Mouse (Mus musculus): ENCODE measurements around the gene Tmem97. TPM values are rescaled to one million over a fixed set of nuclear protein-coding genes. Genes with fewer than 3 reads are reported as not detected.

The Tmem97 gene
- polyA plus RNA-seq, 1 experiment from 2014 or later = 63.9 TPM

- H3K9me3 ChIP-seq = no peaks in the 10 kb centered on the region
- no peak overlapping the region for H3K4me3 ChIP-seq (replicated peaks)
- WGBS = 90% methylated on average over 12 of the region's 12 CpGs
- H3K4me1 ChIP-seq (replicated peaks) = peaks cover 7% of the 10 kb centered on the region
- no peaks in the 10 kb centered on the region for H3K27me3 ChIP-seq
- no peak overlapping the region for H3K27ac ChIP-seq
- no peak overlapping the region for H3K9ac ChIP-seq (replicated peaks)
- no peak overlapping the region for H3K4me2 ChIP-seq
- no peak for ATAC-seq (ENCODE audit: insufficient number of reproducible peaks, insufficient read depth, low FRiP score, low TSS enrichment, low read depth)
- peaks cover 70% of the 10 kb centered on the region for H3K36me3 ChIP-seq
These were observed 20.6 kb downstream of the Tmem97 start for GRCm38 (mm10) chr11:78530001-78530400.

- H3K27me3 ChIP-seq = no peaks in the 10 kb centered on the region
- H3K9me3 ChIP-seq = no peaks in the 10 kb centered on the region
- H3K4me2 ChIP-seq = no peak overlapping the region
- no peaks in the 10 kb centered on the region for H3K4me1 ChIP-seq (replicated peaks)
- no peak overlapping the region for H3K9ac ChIP-seq (replicated peaks)
- no peak for ATAC-seq (ENCODE audit: insufficient number of reproducible peaks, insufficient read depth, low FRiP score, low TSS enrichment, low read depth)
- no peak overlapping the region for H3K27ac ChIP-seq
- H3K4me3 ChIP-seq (replicated peaks) = no peak overlapping the region
- WGBS = 95% methylated on average over 9 of the region's 9 CpGs
- H3K36me3 ChIP-seq = peaks cover 82% of the 10 kb centered on the region
These were observed 21.9 kb downstream of the Tmem97 start for GRCm38 (mm10) chr11:78528714-78529113.

- peaks cover 99% of the 10 kb centered on the region for H3K36me3 ChIP-seq
- no peak overlapping the region for H3K4me2 ChIP-seq
- no peaks in the 10 kb centered on the region for H3K27me3 ChIP-seq
- H3K9ac ChIP-seq (replicated peaks) = no peak overlapping the region
- ATAC-seq (ENCODE audit: insufficient number of reproducible peaks, insufficient read depth, low FRiP score, low TSS enrichment, low read depth) = no peak
- H3K9me3 ChIP-seq = no peaks in the 10 kb centered on the region
- H3K4me3 ChIP-seq (replicated peaks) = no peak overlapping the region
- H3K27ac ChIP-seq = no peak overlapping the region
- 92% methylated on average over 2 of the region's 2 CpGs for WGBS
- no peaks in the 10 kb centered on the region for H3K4me1 ChIP-seq (replicated peaks)
These were observed 25.7 kb downstream of the Tmem97 start for GRCm38 (mm10) chr11:78524838-78525237.

DNA sequence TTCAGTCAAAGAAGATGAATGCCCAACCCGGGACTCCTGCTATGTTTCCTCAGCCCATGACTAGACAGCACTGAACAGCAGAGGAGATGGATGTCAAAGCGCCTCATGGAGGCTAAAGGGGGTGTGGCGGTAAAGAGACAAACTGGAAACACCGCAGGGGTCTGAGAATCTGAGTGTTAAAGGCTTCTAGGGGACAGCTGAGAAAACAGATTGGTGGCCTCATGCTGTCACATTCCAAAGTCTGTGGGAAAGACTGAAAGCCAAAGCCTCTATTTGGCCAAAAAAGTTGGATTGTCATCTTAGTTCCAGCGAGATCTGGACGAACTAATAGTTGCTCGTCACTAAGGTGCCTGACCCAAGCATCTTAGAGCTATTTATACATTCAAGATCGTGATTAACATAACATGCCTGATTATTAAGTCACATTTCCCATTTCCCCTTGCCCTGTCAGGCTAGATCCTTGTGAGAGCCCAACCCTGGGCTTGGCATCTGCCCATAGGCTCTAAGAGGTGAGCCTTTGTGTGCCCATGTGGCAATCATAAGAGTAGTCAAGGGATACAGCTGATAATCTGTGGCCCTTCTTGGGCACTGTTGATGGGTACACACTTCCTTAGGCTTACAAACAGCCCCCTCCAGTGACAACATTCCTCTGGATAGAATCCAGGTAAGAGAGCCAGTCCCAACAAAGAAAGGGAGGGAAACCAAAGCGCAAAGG lies 27.2 kb downstream of the Tmem97 start:
- no peaks in the 10 kb centered on the region for H3K9me3 ChIP-seq
- no peak overlapping the region for H3K4me3 ChIP-seq (replicated peaks)
- no peak overlapping the region for H3K4me2 ChIP-seq
- H3K27me3 ChIP-seq = no peaks in the 10 kb centered on the region
- peaks cover 99% of the 10 kb centered on the region for H3K36me3 ChIP-seq
- no peaks in the 10 kb centered on the region for H3K4me1 ChIP-seq (replicated peaks)
- ATAC-seq (ENCODE audit: insufficient number of reproducible peaks, insufficient read depth, low FRiP score, low TSS enrichment, low read depth) = no peak
- H3K9ac ChIP-seq (replicated peaks) = no peak overlapping the region
- H3K27ac ChIP-seq = no peak overlapping the region
- WGBS = 89% methylated on average over 9 of the region's 9 CpGs

DNA sequence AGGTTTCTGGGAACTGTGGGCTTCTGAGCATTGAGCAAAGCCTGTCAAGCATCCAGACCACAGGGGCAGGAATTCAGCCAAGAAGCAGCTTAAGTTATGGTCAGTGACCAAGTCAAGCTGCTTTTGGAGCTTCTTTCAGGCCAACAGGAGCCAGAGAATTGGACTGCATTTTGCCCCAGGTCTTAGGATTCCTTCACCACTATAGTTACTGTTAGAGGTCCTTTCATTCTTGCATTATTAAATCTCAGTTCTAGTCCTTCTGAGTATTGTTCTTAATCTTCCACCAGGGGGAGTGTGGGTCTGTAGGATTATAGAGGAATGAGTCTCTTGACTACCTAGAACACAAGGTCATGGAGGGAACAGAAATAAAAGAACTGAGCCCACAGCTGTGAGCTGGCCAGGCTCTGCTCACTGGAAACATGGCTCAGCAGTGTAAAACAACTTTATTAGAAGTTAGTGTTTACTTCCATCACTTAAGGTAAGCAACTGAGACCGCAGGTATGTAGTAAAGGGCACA lies 28.0 kb downstream of the Tmem97 start:
- no peak overlapping the region for H3K4me2 ChIP-seq
- H3K9me3 ChIP-seq = no peaks in the 10 kb centered on the region
- H3K27ac ChIP-seq = no peak overlapping the region
- H3K4me1 ChIP-seq (replicated peaks) = no peaks in the 10 kb centered on the region
- WGBS = 97% methylated on average over 1 of the region's 1 CpGs
- no peak overlapping the region for H3K4me3 ChIP-seq (replicated peaks)
- H3K36me3 ChIP-seq = peaks cover 99% of the 10 kb centered on the region
- H3K9ac ChIP-seq (replicated peaks) = no peak overlapping the region
- ATAC-seq (ENCODE audit: insufficient number of reproducible peaks, insufficient read depth, low FRiP score, low TSS enrichment, low read depth) = no peak
- no peaks in the 10 kb centered on the region for H3K27me3 ChIP-seq

GRCm38 (mm10) chr11:78521880-78522279 lies 28.7 kb downstream of the Tmem97 start:
- H3K9ac ChIP-seq (replicated peaks) = no peak overlapping the region
- H3K27ac ChIP-seq = no peak overlapping the region
- ATAC-seq (ENCODE audit: insufficient number of reproducible peaks, insufficient read depth, low FRiP score, low TSS enrichment, low read depth) = no peak
- no peaks in the 10 kb centered on the region for H3K4me1 ChIP-seq (replicated peaks)
- no peaks in the 10 kb centered on the region for H3K9me3 ChIP-seq
- WGBS = 89% methylated on average over 3 of the region's 3 CpGs
- no peak overlapping the region for H3K4me2 ChIP-seq
- no peak overlapping the region for H3K4me3 ChIP-seq (replicated peaks)
- peaks cover 96% of the 10 kb centered on the region for H3K36me3 ChIP-seq
- no peaks in the 10 kb centered on the region for H3K27me3 ChIP-seq

DNA sequence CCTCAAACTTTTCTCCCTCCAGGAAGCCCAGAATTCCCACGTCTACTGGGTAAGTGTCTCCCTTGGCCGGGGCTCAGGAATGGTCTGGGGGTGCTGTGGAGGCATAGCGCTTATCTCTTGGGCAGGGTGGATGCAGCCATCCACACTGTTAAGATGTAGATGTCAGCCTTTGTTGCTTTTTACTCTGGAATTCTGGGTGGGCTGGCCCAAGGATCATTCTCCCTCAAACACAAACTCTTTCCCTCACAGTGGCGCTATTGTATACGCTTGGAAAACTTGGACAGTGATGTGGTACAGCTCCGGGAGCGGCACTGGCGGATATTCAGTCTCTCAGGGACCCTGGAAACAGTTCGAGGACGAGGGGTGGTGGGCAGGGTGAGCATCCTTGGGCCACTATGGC lies 31.6 kb downstream of the Tmem97 start:
- H3K4me1 ChIP-seq (replicated peaks) = no peaks in the 10 kb centered on the region
- H3K36me3 ChIP-seq = peaks cover 95% of the 10 kb centered on the region
- H3K9ac ChIP-seq (replicated peaks) = no peak overlapping the region
- no peaks in the 10 kb centered on the region for H3K27me3 ChIP-seq
- H3K27ac ChIP-seq = no peak overlapping the region
- no peaks in the 10 kb centered on the region for H3K9me3 ChIP-seq
- no peak overlapping the region for H3K4me3 ChIP-seq (replicated peaks)
- no peak overlapping the region for H3K4me2 ChIP-seq
- 92% methylated on average over 10 of the region's 10 CpGs for WGBS
- no peak for ATAC-seq (ENCODE audit: insufficient number of reproducible peaks, insufficient read depth, low FRiP score, low TSS enrichment, low read depth)

- Histone ChIP-seq H3K9me3 (no peaks in the 10 kb centered on the region), H3K9ac (replicated peaks) (no peak overlapping the region), H3K27me3 (no peaks in the 10 kb centered on the region), H3K36me3 (peaks cover 66% of the 10 kb centered on the region), H3K4me1 (replicated peaks) (peaks cover 16% of the 10 kb centered on the region), H3K4me2 (no peak overlapping the region), H3K27ac (no peak overlapping the region), H3K4me3 (replicated peaks) (no peak overlapping the region)
- WGBS = 67% methylated on average over 2 of the region's 2 CpGs
- no peak for ATAC-seq (ENCODE audit: insufficient number of reproducible peaks, insufficient read depth, low FRiP score, low TSS enrichment, low read depth)
These were observed 34.8 kb downstream of the Tmem97 start for GRCm38 (mm10) chr11:78515549-78516325.

DNA sequence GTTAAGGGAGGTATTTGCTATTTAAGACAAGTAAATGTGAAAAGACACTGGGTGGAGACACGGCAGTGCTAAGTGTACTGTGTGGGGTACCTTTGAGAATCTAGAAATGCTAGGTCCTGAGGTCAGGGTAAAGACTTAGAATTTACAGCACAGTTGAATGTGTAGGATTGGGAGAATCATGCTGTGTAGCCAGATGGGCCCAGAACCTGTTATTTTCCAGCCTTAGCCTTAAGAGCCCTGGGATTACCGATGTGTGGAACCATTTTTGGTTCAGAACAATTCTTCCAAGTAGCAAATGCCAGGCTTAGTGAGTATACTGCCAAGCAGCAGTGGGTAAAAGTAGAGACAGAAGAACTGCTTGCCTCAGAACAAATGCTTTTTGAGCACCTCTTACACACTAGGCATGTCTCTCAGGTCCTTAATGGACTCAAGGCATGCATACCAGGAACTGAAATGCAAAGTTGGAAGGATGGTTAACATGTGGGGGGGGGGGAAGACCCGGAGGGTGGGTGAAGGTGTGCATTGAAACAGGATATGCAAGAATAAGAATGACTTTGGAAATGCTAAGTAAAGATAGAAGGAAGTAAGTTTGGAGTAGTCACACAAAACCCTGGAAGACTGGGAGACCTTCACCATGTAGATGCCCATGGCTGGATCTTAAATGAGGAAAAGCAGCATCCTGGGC lies 37.3 kb downstream of the Tmem97 start:
- Histone ChIP-seq H3K36me3 (peaks cover 56% of the 10 kb centered on the region), H3K27me3 (no peaks in the 10 kb centered on the region), H3K9me3 (no peaks in the 10 kb centered on the region), H3K4me1 (replicated peaks) (peaks cover 16% of the 10 kb centered on the region), H3K27ac (no peak overlapping the region), H3K4me2 (peak overlapping the region; percentile 86), H3K4me3 (replicated peaks) (peak overlapping the region; percentile 69), H3K9ac (replicated peaks) (peak overlapping the region; percentile 94; the same call in 1 of the 2 replicates)
- 84% methylated on average over 3 of the region's 3 CpGs for WGBS
- ATAC-seq (ENCODE audit: insufficient number of reproducible peaks, insufficient read depth, low FRiP score, low TSS enrichment, low read depth) = no peak

DNA sequence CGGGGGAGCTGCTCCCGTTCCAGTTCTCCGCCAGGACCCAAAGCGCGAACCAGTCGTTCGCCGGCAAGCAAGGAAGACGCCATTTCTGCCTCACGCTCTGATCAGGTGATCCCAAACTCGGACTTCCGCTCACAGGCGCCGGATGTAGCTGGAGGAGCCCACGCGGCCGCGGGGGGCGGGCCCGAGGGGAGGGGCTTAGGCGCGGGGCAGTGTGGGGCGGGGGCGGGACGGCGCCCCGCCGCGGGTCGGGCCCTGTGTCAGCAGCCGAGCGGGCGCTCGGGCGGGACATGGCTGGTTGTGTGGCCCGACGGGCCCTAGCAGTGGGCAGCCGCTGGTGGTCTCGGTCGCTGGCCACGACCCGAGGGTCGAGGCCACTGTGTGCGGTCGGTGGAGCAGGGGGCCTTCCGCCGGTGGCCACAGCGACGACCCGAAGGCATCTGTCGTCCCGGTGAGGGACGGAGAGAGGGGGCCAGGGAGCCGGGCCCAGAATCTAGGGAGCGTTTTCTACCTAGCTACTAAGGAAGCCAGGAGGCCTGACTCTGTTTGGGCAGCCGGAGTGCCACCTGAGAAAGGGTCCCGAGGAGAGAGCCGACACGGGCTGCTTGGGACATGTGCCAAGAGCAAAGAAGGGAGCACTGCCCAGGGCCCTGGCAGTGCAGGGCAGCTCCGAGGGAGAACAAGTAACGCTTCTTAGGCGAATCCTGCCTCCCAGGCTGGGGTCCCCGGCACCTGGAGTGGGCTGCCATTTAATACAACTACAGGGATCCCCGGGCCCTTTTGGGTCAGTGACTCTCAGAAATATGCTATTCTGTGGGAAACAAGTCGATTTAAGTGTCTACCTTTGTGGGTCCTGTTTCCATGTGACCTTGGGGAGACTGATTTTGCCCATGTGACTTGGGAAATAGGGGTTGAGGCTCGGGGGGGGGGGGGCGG lies 38.3 kb downstream of the Tmem97 start, which contains the start of the genes Tmem199 and Poldip2:
Tmem199 (minus strand) TSS at position 148 of the 933 bp plus-strand sequence.
Poldip2 (plus strand) TSS at position 169 of the 933 bp plus-strand sequence.
- no peaks in the 10 kb centered on the region for H3K27me3 ChIP-seq
- H3K9ac ChIP-seq (replicated peaks) = peak within 1 kb of the TSS; percentile 94
- H3K4me3 ChIP-seq (replicated peaks) = peak within 1 kb of the TSS; percentile 69
- H3K4me2 ChIP-seq = peak within 1 kb of the TSS; percentile 86
- no peaks in the 10 kb centered on the region for H3K9me3 ChIP-seq
- H3K4me1 ChIP-seq (replicated peaks) = peaks cover 16% of the 10 kb centered on the region
- under 1% methylated on average over 67 of the region's 67 CpGs for WGBS
- H3K27ac ChIP-seq = peak within 1 kb of the TSS; percentile 84
- peak; percentile 95 for ATAC-seq (ENCODE audit: insufficient number of reproducible peaks, insufficient read depth, low FRiP score, low TSS enrichment, low read depth)
- H3K36me3 ChIP-seq = peaks cover 56% of the 10 kb centered on the region
